Mouse (Mus musculus) erythroblast, adult 5-6 weeks (primary cell): ENCODE data around the gene Abcg1. TPM values are rescaled to one million over a fixed set of nuclear protein-coding genes. Genes with fewer than 3 reads are reported as not detected.

Source experiments
- ATAC-seq: replicated peaks from 2 replicates; pipeline ENCODE4 v1.8.0; 2016; ENCODE audit warnings: moderate number of reproducible peaks, mild to moderate bottlenecking, moderate TSS enrichment, inconsistent platforms; ENCODE audit not compliant: poor library complexity, low FRiP score, severe bottlenecking
- total RNA-seq, 2 experiments: library from RNA; stranded (forward) in 1 of 2; stranded (reverse) in 1 of 2; fragments of 150-400 nt in 1 of 2; fragments of 200-764, 138-1000 nt in 1 of 2; gene quantifications; 2 replicates each; pipeline versions ENCODE4 v1.2.3 to v1.2.4; 2015 to 2017; ENCODE audit warnings: low replicate concordance in 2 of 2

Abcg1 gene
- total RNA-seq, 2 experiments from 2014 or later: 3.1 to 5.5 TPM

GRCm38 (mm10) chr17:31160291-31160690, 102.8 kb downstream of the Abcg1 start:
- ATAC-seq: no peak

- no peak for ATAC-seq
These were observed 105.1 kb downstream of the Abcg1 start for GRCm38 (mm10) chr17:31162607-31163006.

GRCm38 (mm10) chr17:31163821-31164220, 106.3 kb downstream of the Abcg1 start:
- no peak for ATAC-seq

- no peak for ATAC-seq
These were observed 107.7 kb downstream of the Abcg1 start, which contains the start of gene Tff1 for GRCm38 (mm10) chr17:31165127-31165526. Tff1 (minus strand) TSS chr17:31165277.

Other genes starting within 250 kb of the Abcg1 start
- not detected in 2 replicates for gene Glp1r, start 155.9 kb upstream of the Abcg1 start, total RNA-seq (2015; ENCODE audit: low replicate concordance)
- gene Glp1r, start 155.9 kb upstream of the Abcg1 start, total RNA-seq (2017; ENCODE audit: low replicate concordance): not detected in 2 replicates
- not detected in 2 replicates for gene Umodl1, start 103.0 kb upstream of the Abcg1 start, total RNA-seq (2015; ENCODE audit: low replicate concordance)
- gene Umodl1, start 103.0 kb upstream of the Abcg1 start, total RNA-seq (2017; ENCODE audit: low replicate concordance): not detected in 2 replicates
- not detected in 2 replicates for gene Tff3, start 72.0 kb downstream of the Abcg1 start, total RNA-seq (2015; ENCODE audit: low replicate concordance)
- not detected in 2 replicates for gene Tff3, start 72.0 kb downstream of the Abcg1 start, total RNA-seq (2017; ENCODE audit: low replicate concordance)
- gene Tff2, start 86.6 kb downstream of the Abcg1 start, total RNA-seq (2015; ENCODE audit: low replicate concordance): not detected in 2 replicates
- not detected in 2 replicates for gene Tff2, start 86.6 kb downstream of the Abcg1 start, total RNA-seq (2017; ENCODE audit: low replicate concordance)
- gene Tff1, start 107.6 kb downstream of the Abcg1 start, total RNA-seq (2015; ENCODE audit: low replicate concordance): not detected in 2 replicates
- gene Tff1, start 107.6 kb downstream of the Abcg1 start, total RNA-seq (2017; ENCODE audit: low replicate concordance): not detected in 2 replicates
- gene Tmprss3, start 141.3 kb downstream of the Abcg1 start, total RNA-seq (2015; ENCODE audit: low replicate concordance): not detected in 2 replicates
- gene Tmprss3, start 141.3 kb downstream of the Abcg1 start, total RNA-seq (2017; ENCODE audit: low replicate concordance): not detected in 2 replicates
- gene Ubash3a, start 150.2 kb downstream of the Abcg1 start, total RNA-seq (2015; ENCODE audit: low replicate concordance): 6.7 and 27.5 TPM in 2 replicates
- 6.3 and 9.6 TPM in 2 replicates for gene Ubash3a, start 150.2 kb downstream of the Abcg1 start, total RNA-seq (2017; ENCODE audit: low replicate concordance)
- not detected in 2 replicates for gene Rsph1, start 219.7 kb downstream of the Abcg1 start, total RNA-seq (2015; ENCODE audit: low replicate concordance)
- not detected in 2 replicates for gene Rsph1, start 219.7 kb downstream of the Abcg1 start, total RNA-seq (2017; ENCODE audit: low replicate concordance)
- gene Slc37a1, start 229.1 kb downstream of the Abcg1 start, total RNA-seq (2015; ENCODE audit: low replicate concordance): 0.58 and 2.7 TPM in 2 replicates
- 1.1 and 7.0 TPM in 2 replicates for gene Slc37a1, start 229.1 kb downstream of the Abcg1 start, total RNA-seq (2017; ENCODE audit: low replicate concordance)